Mouse (Mus musculus) left cerebral cortex, adult 2 months (tissue): Measurements from ENCODE around the gene H2bfm. TPM values are rescaled to one million over a fixed set of nuclear protein-coding genes. Genes with fewer than 3 reads are reported as not detected.
"Not testable (repeated sequence)": the region's sequence is repeated elsewhere in the genome, so short reads cannot be mapped to it uniquely, and the experiment has no call there.

ENCODE experiments used
- DNase-seq, 2 experiments: peaks; one replicate each; pipeline ENCODE4 v3.0.0; 2021 to 2022; ENCODE audit warnings: low spot score in 2 of 2, mixed read lengths in 1 of 2; ENCODE audit errors: extremely low spot score in 1 of 2
- H3K27ac ChIP-seq: fragments of 200-600 bp; 2 replicates; pipeline ENCODE4 v1.8.1; 2022
- H3K4me3 ChIP-seq: fragments of 200-600 bp; 2 replicates; pipeline ENCODE4 v1.8.1; 2022
- CTCF ChIP-seq: fragments of 200-600 bp; IDR thresholded peaks from 2 replicates; pipeline ENCODE4 v1.8.1; 2022; ENCODE audit warnings: antibody characterized with exemption, mild to moderate bottlenecking, moderate library complexity
- intact Hi-C: fragments of 180-260 bp; cut with DNase I; formaldehyde crosslinking; loops from one replicate; pipeline ENCODE4 v1.15.1; 2025
- long read RNA-seq, 2 experiments: library from polyadenylated mRNA; stranded (forward); transcript quantifications; one replicate each; pipeline ENCODE4 v2.0.0; 2021; ENCODE audit warnings: borderline mapping rate in 2 of 2
- total RNA-seq, 2 experiments: library from RNA; stranded (reverse); gene quantifications; 2 replicates each; pipeline ENCODE4 v1.2.3; 2021

H2bfm gene
- not detected for total RNA-seq
- long read RNA-seq, experiment 1, result 0 reads
- long read RNA-seq, experiment 2, result 0 reads

DNA sequence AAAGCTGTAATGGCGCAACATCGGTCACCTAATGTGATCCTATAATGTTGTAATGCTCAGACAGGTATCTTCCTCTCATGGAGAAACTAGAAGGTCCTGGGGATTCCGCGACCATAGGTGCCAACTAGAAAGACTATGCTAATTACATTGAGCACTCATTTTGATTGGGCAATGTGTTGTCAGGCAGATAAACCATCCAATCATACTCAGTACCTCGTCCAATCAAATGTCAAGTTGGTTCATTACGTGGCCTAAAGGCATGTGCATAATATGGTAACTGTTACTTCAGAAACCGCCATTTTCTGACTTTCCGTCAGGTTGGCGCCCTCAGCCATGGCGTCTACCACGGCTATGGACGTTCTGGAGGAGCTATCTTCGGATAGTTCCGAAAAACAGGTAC is at the start of gene H2bfm:
TSS of gene H2bfm (plus strand) at position 295 of the 400 bp plus-strand sequence.
- intact Hi-C loops, result no loop called here
- DNase-seq, result no peak
- TF ChIP-seq CTCF, result no peak
- Histone ChIP-seq H3K4me3 (no peak within 1 kb of the TSS), H3K27ac (no peak within 1 kb of the TSS)

DNA sequence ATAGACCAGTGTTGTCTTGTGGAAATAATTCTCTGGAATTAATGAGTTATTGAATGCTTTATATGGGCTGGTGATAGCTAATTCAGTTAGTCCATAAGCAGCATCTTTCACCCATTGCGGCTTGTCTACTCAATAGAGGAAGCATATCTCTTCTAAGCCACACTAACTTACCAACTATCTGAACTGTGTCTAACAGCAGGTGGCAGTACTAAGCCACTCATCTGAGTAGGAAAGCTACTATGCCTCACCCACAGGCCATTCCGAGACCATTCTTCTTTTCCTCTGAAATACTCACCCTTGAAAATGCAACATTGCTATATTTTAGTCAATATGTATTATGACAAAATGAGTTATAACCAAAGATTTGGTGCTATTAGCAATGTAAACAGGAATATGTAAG is 31.4 kb upstream of the H2bfm start:
- intact Hi-C loops, result loop anchor here (2.0 kb wide), 1 partner anchor 119 kb away; no protein-coding TSS in a partner anchor
- Histone ChIP-seq H3K27ac (no peak overlapping the region), H3K4me3 (no peak overlapping the region)
- TF ChIP-seq CTCF, result peak; percentile 50
- peak in 1 of 2 experiments; percentile 10 for DNase-seq

DNA sequence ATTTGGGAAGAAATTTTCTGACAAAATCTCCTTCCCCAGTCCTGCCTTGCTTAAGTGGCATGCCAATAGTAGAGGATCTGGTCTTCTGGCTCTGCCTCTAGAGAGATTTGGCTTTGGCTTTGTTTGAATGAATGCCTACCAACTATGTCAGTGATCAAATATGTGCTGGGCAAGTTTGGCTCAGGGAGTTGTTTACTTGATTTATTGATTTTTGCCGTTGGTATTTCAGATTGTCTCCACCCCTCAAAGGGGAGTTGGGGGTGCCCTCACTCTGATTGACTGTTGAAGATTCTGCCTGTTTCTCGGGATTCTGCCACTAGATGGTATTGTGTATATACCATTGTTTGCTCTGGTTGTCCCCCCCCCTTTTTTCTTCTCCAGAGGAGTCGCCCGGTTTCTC is 22.8 kb upstream of the H2bfm start:
- Histone ChIP-seq H3K27ac (no peak overlapping the region), H3K4me3 (no peak overlapping the region)
- DNase-seq, result no peak
- intact Hi-C loops, result no loop called here
- no peak for TF ChIP-seq CTCF

DNA sequence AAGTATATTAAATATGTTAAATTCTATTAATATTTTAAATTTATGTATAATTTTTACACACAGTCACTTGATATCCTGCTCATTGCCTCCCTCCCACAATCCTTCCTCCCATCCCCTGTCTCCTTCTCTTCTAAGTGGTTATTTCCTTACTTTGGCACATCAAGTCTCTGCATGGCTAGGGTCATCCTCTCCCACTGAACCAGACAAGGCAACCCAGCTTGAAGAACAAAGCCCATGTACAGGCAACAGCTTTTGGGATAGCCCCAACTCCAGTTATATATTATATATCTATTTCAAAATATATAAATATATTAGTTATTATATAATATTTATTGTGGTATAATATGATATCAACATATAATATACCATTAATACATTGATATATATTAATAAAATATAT is 1.3 kb upstream of the H2bfm start:
- intact Hi-C loops, result no loop called here
- Histone ChIP-seq H3K4me3 (no peak overlapping the region), H3K27ac (no peak overlapping the region)
- DNase-seq, result no peak
- TF ChIP-seq CTCF, result no peak

DNA sequence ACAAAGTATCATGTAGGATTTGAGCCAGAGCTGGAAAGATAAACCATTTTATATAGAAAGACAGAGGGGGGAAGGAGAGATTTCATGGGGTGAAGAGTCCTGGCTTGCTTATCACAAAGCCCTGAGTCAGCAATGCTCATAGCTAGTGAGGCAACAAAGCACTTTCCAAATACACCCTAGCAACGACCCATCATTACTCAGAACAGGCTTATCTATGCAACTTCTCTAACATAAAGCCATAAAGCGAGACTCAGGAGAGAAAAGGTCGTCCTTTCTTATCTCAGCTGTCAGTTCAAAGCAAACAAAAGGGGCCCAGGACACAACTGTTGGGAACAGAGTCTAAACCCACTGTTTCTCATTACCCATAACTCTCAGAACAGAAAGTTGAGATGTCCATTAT is 10.9 kb downstream of the H2bfm start:
- no peak for DNase-seq
- no peak overlapping the region for H3K4me3 ChIP-seq
- no peak overlapping the region for H3K27ac ChIP-seq
- no peak for TF ChIP-seq CTCF
- intact Hi-C loops, result no loop called here

DNA sequence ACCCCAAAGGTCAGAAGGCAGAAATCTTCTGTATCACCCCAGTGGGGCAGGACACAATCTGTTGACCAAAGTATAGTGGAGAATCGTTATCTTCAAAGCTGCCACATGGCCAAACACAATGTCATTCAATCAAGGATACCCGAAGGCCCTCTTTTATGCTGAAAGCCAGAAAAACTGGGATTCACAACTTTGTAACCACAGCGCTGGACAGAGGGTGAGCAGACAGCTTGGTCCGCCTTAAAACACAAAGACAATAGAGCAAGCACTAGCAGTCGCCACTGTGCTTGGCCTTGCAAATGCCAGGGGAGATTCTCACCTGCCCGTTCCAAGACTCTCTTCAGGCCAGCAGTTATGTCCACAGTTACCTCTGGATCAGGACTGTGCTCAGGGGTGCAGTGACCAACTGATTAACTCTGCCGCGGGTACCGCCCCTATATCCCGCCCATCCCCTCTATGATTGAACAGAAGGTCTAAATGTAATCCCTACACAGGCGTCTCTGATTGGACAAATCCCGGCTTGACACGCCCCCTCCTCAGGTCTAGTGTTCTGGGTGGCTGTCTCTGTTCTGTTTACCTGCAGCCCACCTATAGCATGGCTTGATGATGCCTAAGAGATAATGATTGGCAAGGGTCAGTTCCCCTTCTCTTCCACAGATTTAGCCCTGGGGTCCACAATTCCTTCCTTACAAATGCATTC is 30.6 kb downstream of the H2bfm start:
- peak overlapping the region; percentile 49 for H3K4me3 ChIP-seq
- not testable (repeated sequence) for H3K27ac ChIP-seq
- intact Hi-C loops, result loop anchor here (2.0 kb wide), 2 partner anchors 21 to 59 kb away; no protein-coding TSS in a partner anchor
- DNase-seq, result peak; percentile 68 to 77

DNA sequence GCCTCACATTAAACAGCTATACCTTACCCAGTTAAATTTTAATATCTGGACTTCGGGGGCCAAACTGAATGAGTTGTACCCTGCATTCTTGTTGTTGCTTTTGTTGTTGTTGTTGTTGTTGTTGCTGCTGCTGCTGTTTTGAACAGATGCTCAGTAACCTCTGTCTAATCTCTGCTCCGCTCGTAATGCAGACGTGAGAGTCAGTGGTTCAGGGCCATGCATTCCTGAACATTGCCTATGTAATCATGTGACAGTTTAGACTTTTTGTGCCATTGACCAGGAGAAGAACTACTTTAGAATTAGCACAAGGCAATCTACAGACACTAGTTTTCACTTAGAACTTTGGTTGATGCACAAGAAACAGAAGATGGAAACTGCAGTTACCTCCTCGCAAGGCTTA is 31.2 kb downstream of the H2bfm start:
- not testable (repeated sequence) for H3K27ac ChIP-seq, DNase-seq
- intact Hi-C loops, result loop anchor here (2.0 kb wide), 2 partner anchors 21 to 59 kb away; no protein-coding TSS in a partner anchor
- peak overlapping the region; percentile 24; the same call in 1 of the 2 replicates for H3K4me3 ChIP-seq

DNA sequence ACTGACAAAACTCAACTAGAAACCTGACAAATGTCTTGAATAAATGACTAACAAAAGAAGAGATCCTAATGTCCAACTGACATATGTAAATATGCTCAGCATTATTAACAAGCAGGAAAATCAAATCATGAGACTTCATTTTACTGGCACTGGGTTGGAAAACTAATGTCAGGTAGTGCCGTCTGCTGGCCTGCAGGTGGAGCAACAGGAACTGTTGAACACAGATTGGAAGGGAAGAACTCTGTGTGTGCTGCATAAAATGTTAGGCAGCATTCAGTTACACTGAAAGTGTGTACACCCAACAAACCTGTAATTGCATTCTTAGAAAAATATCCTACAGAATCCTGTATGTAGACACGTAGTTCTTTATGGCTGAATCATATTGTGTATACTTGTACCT is 32.6 kb downstream of the H2bfm start:
- Histone ChIP-seq H3K27ac (no peak overlapping the region), H3K4me3 (no peak overlapping the region)
- intact Hi-C loops, result loop anchor here (2.0 kb wide), 2 partner anchors 19 to 57 kb away; no protein-coding TSS in a partner anchor
- TF ChIP-seq CTCF, result peak; percentile 44
- peak in 1 of 2 experiments; percentile 7 for DNase-seq

DNA sequence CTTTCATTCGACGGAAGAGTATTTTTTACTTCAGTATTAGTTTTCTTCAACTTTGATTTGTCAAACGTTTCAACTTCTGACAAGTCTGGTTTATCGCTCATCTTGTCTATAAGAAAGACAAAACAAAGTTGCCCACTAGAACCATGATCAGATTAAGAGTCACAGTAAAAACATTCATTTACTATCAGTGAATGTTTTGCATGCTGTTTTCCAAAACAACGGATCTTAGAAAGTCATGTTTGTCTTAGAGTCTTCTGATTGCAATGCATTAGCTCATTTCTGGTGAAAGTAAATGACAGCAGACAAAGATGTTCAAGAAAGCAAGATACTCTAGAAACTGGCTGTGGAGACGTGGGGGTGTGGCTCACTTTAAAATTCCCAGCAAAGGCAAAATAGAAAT is 48.3 kb downstream of the H2bfm start, which contains the start of gene Tmsb15b2:
TSS of gene Tmsb15b2 (minus strand) at position 101 of the 400 bp plus-strand sequence.
- not testable (repeated sequence) for DNase-seq, H3K27ac ChIP-seq
- intact Hi-C loops, result loop anchor here (5.0 kb wide), 1 partner anchor 42 kb away; no protein-coding TSS in a partner anchor
- H3K4me3 ChIP-seq, result peak within 1 kb of the TSS; percentile 34

DNA sequence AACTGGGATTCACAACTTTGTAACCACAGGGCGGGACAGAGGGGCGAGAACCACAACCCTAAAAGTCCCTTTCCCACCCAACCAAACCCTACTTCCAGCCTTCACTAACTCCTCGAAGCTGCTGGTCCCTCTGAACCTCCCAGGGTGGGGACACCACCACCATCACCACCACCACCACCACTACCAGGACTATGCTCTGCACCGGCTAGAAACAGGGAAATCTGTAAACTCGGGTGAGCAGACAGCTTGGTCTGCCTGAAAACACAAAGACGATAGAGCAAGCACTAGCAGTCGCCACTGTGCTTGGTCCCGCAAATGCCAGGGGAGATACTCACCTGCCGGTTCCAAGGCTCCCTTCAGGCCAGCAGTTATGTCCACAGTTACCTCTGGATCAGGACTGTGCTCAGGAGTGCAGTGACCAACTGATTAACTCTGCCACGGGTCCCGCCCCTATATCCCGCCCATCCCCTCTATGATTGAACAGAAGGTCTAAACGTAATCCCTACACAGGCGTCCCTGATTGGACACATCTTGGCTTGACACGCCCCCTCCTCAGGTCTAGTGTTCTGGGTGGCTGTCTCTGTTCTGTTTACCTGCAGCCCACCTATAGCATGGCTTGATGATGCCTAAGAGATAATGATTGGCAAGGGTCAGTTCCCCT is 49.4 kb downstream of the H2bfm start, which contains the start of the genes Tmsb15l and Tmsb15b1:
TSS of gene Tmsb15l (minus strand) at position 446 of the 661 bp plus-strand sequence.
TSS of gene Tmsb15b1 (minus strand) at position 451 of the 661 bp plus-strand sequence.
- Histone ChIP-seq H3K4me3 (peak within 1 kb of the TSS; percentile 34), H3K27ac (no peak within 1 kb of the TSS)
- intact Hi-C loops, result loop anchor here (5.0 kb wide), 1 partner anchor 41 kb away; no protein-coding TSS in a partner anchor
- peak in 1 of 2 experiments; percentile 68 for DNase-seq
- TF ChIP-seq CTCF, result no peak

Other genes starting within 250 kb of the H2bfm start
- 10 to 100 TPM; 14.1 to 16.6 TPM for gene Tceal1, start 219.3 kb upstream of the H2bfm start, total RNA-seq
- gene Morf4l2, start 183.6 kb upstream of the H2bfm start, total RNA-seq, result 100 to 1,000 TPM; 325 to 327 TPM
- gene Glra4, start 147.2 kb upstream of the H2bfm start, total RNA-seq, result under 1 TPM in 1 of 2 experiments, not detected in 1; 0.89 TPM
- gene Plp1, start 104.7 kb upstream of the H2bfm start, total RNA-seq, result 100 to 1,000 TPM; 435 to 470 TPM
- 10 to 100 TPM; 13.8 to 16.0 TPM for gene Rab9b, start 58.6 kb upstream of the H2bfm start, total RNA-seq
- 10 to 100 TPM in 1 of 2 experiments, 1 to 10 TPM in 1; 7.5 to 19.7 TPM for gene Tmsb15b2, start 48.2 kb downstream of the H2bfm start, total RNA-seq
- 1 to 10 TPM; 3.6 to 3.8 TPM for gene Tmsb15l, start 49.5 kb downstream of the H2bfm start, total RNA-seq
- gene Tmsb15b1, start 49.5 kb downstream of the H2bfm start, total RNA-seq, result 1 to 10 TPM; 2.8 to 7.7 TPM
- 100 to 1,000 TPM; 258 to 272 TPM for gene Zcchc18, start 65.8 kb downstream of the H2bfm start, total RNA-seq
- gene Slc25a53, start 111.0 kb downstream of the H2bfm start, total RNA-seq, result 10 to 100 TPM; 26.5 to 34.7 TPM
- 10 to 100 TPM in 1 of 2 experiments, 1 to 10 TPM in 1; 8.8 to 10.6 TPM for gene Fam199x, start 122.3 kb downstream of the H2bfm start, total RNA-seq
- not detected for gene Esx1, start 194.8 kb downstream of the H2bfm start, total RNA-seq